Mouse (Mus musculus) CD8-positive naive resting alpha-beta T cell, adult 2 months (primary cell): ENCODE data around the gene Adamts4.

Experiments
- DNase-seq, 2 experiments: peaks; one replicate each; pipeline ENCODE4 v3.0.0; 2022; ENCODE audit warnings: low read depth in 2 of 2, low spot score in 2 of 2

Adamts4 gene

DNA sequence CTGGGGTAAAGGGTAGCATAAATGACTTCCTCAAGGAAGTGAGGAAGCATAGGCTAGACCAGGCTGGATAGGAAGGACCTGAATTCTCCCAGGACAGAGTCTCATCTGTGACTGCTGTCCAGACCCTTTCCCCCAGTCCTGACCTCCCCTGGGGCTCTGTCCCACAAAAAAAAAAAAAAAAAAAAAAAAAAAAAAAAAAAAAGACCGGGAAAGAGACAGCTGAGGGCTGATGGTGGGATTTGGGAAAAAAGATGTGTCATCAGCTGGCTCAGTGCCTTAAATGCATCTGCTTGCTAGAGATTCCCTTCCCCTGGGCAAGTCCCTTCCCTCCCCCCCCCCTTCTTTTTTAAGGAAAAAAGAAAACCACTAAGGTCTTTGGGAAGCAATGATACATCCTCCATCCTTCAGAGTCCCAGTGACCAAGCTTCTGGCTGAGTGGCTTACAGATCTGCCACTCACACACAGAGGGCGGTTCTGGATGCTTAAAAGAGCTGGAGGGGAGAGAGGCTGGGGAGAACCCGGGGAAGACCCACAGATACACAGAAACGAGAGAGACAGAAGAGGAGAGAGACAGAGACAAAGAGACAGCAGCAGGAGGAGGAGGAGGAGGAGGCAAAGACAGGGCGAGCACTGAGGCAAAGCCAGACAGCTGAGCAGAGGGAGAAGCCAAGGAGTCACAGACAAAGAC, at the start of gene Adamts4:
Gene Adamts4, plus strand, starts transcription at position 509 of the 688 bp plus-strand sequence.
- no peak for DNase-seq

DNA sequence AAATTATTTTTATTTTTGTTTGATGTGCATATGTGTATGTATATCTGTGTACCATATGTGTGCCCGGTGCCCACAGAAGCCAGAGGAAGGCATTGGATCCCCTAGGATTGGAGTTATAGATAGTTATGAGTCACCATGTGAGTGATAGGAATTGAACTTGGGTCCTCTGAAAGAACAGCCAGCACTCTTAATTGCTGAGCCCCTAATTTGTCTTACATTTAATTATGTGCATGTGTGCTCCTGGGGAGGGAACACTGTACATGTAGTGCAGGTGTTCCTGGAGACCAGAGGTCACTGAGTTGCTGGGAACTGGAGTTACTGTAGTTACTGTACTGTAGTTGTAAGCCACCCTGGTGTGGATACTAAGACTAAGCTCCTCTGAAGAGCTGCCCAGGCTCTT, 49.5 kb upstream of the Adamts4 start:
- DNase-seq = no peak

DNA sequence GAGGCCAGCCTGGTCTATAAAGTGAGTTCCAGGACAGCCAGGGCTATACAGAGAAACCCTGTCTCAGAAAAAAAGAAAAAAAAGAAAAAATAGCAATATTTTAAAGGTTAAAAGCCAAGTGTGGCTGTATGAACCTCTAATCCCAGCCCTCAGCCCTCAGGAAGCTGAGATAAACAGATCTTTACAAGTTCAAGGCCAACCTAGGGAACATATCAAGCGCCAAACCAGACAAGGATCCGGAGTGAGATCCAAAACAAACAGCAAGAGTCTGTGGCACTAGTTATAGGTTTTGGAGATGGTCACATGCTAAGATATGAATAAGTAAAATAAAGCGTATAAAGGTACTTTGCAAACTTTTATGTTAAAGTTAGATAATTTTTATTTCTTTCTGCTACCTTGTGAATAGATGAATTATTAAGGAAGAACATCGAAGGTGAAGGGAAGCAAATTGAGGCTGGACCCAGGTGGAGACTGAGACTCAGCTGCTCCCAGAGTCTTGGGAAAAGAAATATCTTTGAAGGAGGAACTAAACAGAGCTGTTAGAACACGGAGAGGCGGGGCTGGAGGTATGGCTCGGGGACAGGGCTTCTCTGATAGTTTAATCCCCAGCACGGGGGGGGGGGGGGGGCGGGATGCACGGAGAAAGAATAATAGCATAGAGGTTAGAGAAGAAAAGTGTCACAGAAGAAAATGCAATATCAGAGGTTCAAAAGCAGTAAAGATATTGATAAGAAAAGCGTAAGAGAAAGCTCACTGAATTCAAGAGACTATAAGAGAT, 46.6 kb upstream of the Adamts4 start:
- no peak for DNase-seq

DNA sequence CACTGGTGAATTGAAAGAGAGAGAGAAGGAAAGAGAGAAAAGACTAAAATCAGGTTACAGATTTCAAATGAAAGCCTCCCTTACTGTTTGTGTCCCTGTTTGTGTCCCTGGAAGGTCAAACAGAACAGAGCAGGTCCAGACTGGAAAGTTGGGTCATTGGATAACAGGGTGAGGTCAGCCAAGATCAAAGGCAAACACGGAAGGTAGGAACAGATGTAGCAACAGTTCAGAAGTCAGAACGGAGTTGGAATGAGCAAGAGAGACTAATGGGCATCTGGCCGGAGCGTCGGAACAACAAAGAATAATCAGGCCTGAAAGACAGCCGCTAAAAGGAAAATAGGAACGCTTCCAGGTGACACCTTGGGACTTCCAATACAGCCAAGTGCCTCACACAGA, 46.0 kb upstream of the Adamts4 start:
- no peak for DNase-seq

DNA sequence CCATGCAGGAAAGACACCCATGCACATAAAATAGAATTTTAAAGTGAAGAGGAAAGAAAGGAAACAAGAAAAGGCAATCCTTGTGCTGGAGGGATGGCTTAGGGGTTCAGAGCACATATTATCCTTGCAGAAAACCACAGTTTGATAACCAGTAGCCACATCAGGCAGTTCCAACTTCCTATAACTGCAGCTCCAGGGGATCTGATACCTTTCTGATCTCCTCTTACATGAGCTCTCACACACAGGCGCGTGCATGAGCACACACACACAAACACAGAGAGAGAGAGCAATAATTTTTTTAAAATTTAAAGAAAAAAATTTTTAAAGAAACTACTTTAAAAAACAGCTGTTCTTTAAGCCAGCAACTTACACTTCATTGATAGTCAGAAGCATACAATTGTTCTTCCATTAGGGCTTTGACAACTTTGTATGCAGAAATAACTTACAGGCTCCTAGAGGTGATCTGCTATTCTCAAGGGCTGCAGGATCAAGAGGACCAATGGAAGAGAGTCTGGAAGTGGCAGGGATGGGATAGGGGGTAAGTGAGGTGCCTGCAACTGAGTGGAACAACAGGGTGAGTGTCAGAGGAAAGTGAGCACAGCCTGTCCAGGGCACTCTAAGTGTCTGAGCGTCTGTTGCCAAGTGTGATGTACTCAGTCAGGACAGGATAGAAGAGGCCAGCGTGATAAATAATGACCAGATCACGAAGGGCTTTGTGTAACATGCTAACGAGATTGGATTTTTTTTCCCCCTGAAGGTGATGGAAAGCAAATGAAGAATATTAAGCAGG, 44.3 kb upstream of the Adamts4 start:
- no peak for DNase-seq

DNA sequence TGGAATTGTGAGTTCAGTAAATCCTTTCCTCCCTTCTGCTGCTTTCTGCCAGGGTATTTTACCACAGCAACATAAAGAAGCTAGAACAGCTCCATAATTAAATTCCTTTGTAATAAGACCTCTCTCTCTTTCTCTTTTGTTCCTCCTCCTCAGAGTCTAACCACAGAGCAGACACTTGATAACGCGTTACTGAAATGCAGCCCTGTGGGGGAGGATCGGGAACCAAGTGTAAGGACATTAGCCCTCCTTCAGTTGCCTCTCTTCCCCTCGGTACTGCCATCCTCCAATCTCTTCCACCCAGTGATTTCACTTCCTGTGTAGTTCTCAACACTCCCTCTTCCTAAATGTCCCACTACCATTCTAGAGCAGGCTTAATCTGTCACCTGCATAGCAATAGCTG, 40.8 kb upstream of the Adamts4 start:
- DNase-seq = no peak

DNA sequence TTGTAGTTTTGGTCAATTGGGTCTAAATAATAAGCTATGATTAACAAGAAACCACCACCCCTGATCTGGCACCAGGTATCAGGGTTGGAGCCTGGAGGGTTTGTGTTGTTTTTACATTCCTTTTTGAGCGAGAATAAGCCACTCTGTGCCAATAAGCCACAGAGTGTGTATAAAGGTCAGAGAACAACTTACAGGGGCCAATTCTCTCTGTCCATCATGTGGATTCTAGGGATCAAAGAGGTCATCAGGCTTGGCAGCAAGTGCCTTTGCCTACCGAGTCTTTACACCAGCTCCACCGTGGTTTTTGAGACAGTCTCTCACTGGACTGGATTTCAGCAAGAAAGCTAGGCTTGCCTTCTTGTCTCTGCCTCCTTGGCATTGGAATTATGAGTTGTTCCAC, 37.4 kb upstream of the Adamts4 start:
- DNase-seq = no peak

DNA sequence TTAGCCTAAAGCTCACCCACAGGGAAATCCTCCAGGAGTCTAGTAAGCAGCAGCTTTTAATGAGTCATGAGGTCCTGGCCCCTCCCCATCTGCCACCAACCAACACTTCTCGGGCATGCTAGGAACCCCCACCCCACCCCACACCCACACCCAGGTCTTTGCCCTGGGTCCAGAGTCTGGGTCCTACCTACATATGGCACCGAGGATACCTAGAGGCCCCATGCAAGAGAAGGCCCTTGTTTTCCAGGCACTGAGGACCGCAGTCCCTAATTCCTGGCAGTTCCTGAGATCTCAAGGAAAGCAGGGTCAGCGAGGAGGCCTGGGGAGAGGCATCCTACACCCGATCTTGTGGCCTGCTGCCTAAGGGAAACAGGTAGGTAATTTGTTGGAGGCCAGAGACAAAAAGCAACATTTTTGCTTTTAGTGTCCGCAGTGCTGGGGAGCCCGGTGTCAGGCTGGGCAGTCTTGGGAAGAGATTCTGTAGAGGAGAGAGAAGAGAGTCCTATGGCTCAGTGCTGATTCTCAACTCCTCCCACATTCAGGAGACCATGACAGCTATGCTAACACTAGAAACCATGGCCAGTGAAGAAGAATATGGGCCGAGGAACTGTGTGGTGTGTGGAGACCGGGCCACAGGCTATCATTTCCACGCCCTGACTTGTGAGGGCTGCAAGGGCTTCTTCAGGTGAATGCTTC, 36.3 kb upstream of the Adamts4 start, which contains the start of gene Nr1i3:
Gene Nr1i3, plus strand, starts transcription at position 170 of the 696 bp plus-strand sequence.
- no peak for DNase-seq

DNA sequence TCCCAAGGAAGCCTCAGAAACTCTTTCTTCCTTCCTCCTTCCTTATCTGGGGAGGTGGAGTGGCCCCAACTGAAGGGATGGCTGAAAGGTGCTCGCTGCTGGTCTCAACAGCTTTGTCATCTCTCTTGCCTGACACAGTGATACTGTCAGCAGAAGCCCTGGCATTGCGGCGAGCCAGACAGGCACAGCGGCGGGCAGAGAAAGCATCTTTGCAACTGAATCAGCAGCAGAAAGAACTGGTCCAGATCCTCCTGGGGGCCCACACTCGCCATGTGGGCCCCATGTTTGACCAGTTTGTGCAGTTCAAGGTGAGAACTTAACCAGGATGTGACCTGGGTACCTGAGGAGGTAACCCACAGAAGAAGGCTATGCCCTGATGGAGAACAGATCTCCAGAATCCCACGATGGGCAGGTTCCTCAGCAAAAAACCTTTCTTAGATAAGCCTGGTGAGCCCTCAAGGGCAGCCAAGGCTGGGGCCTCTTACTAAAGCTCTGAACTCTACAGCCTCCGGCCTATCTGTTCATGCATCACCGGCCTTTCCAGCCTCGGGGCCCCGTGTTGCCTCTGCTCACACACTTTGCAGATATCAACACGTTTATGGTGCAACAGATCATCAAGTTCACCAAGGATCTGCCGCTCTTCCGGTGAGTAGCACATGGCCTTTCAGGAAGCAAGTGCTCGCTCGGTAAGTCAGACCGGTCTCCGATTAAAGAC, 33.8 kb upstream of the Adamts4 start:
- DNase-seq = no peak

DNA sequence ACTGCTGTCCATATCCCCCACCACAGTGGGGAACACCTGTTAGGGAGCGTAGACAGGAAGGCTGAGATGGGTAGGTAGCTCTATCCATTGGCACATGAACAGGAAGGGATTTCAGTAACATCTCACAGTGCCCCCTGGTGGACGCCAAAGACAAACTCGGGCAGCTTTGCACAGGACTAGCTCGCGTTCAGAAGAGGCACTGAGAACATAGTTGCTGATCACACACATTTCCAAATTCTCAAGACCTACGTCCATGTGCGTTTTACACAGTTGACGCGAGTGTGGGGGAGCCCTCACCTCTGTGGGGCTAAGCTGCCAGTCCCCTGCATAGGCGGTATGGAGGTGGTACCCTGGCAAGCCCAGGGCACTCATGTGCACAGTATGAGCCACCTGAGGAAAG, 29.4 kb upstream of the Adamts4 start:
- peak; percentile 68 to 77 for DNase-seq

DNA sequence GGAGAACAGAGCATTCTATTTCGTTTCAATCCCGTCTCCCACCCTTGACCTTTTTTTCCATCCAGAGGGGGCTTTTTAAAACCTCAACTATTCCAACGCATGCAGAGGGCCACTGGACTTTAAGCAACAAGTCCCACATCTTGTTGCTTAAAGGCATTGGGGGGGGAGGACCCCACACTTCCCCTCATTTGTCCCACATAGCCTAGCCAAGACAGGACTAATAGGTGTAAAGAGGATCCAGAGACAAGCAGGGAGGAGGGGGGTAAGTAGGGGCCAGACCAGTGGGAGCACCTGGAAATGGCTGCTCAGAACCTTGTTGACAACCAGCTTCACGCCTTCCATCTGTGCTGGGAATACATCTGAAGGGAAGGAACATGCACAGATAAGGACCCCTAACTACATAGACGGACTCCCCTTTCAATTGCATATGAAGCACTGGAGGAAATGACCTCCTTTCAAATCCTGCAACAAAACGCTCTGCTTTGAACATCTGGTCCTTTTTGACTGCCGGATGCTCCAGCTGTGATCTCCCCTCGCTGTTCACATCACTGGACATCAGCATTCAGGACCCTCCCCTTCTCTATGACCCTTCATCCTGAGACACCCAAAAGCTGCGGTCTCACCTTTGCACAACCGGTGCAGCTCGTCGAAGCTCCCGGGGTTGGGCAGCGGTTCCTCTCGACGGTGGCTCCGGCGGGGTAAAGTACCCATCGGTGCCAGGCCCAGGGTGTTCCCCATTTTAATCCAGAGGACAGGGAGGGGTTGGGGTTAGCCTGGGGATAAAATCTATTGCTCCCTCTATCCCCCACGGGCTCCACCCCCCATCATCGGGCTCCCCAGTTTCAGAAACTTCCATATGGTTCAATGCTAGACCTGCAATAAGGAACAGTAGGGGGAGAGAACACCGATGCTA, 28.7 kb upstream of the Adamts4 start:
- DNase-seq = no peak

DNA sequence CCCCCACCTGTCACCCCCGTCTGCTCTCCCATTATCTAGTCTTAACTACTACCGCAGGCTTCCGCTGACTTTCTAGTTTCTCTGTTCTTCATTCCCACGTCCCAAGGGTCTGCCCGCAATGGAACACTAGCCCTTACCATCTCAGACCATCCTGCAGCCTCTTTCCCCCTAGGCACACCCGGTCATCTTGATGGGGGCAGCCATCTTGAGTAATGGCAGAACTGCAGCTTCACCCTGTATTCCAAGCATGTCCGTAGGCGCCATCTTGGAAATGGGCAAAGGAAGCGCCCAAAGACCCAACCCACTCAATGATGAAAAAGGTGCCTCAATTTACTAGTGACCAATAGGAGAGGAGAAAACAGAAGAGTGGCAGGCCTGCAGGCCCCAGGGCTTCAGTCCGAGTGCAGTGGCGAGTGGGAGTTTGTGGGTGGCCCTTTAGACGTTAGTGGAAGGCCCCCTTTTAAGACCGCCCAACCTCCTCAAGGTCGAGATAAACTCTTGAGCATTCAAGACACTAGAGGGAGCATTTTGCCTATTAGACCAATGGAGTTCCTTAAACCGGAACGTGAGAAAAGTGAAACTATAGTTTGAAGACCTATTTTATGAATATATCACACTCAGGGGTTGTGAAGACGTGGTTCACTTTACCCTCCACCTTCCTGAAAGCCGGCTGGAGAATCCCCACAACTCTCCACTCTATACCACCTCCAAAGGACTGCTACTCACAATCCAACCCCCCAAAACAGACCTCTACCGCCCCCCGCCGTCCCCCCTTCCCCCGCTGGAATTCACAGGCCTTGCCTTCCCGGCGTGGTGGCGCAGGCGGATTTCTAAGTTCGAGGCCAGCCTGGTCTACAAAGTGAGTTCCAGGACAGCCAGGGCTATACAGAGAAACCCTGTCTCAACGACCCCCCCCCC, 27.7 kb upstream of the Adamts4 start, which contains the start of gene Tomm40l:
Gene Tomm40l, minus strand, starts transcription at position 277 of the 918 bp plus-strand sequence.
- DNase-seq = peak; percentile 92 to 93

DNA sequence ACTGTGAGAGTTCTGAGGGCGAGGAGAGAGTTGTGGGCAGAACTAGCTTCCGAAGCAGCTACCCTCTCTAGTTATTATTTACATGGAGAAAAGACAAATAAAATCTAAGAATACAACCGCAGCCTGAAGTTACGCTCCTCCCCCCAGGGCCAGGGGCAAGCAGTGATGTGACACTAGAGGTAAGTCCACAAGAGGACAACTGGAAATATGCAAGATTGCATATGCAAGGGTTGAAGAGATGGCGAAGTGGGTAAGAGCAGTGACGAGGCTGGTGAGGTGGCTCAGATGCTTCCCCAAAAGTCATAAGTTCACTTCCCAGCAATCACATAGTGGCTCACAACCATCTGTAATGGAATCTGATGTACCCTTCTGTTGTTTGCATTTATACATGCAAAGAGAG, 27.1 kb upstream of the Adamts4 start:
- DNase-seq = no peak

DNA sequence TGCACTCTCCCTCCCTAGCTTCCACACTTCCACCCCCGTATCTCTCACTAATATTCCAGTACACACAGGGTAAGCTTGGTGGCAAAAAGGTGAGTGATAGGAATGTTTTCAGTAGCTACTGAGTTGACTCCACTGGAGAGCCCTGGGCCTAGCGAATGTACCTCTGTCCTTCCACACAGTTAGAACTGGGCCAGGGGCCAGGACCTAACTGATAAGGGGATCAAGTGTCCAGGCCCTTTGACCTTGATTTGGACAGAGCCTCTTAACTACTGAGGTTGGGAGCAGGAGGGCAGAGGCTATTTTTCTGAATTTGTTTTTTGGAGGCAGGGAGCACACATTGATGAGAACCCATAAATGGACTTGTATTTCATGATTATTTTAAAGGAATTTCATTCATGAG, 26.4 kb upstream of the Adamts4 start:
- DNase-seq = no peak

DNA sequence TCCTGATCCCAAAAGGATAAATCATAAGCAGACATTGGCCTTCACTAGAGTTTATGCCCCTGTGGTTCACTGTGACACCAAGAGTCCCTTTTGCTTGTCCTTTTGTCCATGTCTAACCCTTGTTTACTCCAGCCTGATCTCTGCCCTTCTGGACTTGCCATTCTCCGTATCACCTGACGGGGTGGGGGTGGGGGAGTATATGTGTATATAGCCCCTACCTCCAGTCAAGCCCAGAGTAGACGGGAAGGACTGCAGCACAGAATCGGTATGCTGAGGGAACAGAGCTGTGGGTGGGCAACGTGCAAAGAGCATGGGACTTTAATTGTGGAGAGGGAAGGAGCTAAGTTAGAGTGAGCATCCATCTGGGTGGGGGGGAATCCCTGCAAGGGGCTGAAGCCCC, 25.4 kb upstream of the Adamts4 start, which contains the start of gene Apoa2:
Gene Apoa2, plus strand, starts transcription at position 198 of the 400 bp plus-strand sequence.
- no peak for DNase-seq

DNA sequence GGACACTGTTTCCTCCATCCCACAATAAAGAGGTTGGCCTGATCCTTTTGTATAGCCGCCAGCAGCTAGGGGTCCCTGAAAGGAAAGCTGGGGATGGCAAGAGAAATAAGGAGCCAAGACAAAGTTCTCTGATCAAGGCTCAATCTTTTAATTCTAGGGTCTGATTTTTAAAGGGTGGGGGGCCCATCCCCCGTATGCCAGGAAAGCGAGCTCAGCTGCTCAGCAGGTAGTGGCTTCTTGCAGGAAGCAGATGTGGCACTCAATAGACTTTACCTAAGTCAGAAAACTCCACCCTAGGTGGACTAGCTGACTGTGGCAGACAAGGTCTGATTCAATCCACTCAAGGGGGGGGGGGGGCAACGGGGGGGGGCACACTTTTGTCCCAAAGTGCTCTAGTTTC, 23.4 kb upstream of the Adamts4 start:
- DNase-seq = no peak

DNA sequence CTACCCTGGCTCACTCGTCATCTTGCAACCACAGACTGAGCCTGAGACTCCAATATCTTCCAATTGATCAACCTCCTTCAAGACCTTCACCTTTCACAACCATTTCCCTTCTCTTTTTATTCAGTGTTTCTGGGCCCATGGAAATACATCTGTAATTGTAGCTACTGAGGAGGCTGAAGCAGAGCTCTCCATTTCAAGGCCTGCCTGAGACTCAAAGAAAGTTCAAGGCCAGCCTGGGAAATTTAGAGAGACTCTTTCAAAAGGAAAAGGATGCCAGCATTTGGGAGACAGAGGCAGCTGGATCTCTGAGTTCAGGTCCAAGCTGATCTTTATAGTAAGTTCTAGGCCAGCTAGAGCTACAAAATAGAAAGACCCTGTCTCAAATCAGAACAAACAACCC, 22.3 kb upstream of the Adamts4 start:
- no peak for DNase-seq

DNA sequence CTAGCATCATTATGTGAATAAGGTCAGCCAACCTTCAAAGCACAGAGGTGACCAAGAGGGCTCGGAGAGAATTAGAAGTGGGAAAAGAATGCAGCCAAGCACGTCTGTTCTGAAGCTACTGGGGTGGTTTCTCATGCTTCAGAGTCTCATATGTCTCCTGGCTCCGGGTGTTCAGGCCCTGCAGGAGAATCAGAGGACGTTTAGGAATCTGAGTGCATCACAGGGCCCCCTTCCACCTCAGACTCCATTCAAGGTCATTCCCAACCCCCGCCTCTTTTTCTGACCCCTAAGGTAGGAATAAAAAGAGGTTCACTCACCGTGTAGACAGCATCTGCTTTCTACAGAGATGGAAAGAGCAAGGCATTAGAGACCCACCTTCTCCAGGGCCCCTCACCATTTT, 20.5 kb upstream of the Adamts4 start:
- no peak for DNase-seq
